Mouse (Mus musculus): ENCODE results near the gene Myo1f.

DNA sequence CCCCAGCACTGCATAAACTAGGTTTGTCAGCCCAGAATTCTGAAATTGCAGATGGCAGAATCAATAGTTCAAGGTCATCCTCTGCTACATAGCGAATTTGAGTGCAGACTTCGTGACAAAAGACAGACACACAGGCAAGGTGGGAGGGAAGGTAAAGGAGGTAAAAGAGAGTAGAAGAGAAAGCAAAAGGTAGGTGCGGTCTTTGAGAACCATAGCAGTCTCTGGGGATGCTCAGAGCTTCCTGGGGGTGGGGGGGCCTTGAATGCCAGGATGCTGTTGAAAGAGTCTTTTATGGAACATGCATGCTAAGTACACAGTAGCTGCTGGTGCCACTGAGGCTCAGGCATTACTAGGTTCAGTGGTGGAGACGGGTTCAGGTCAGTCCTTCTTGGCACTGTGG, 2.4 kb downstream of the Myo1f start:
- TF ChIP-seq POLR2A (IDR thresholded peaks at IDR 0.05; ENCODE audit: low read depth, low read length), result no peak
- no peak for TF ChIP-seq CTCF (IDR thresholded peaks at IDR 0.05; ENCODE audit: borderline replicate concordance, insufficient read depth, low read length)
